Mouse (Mus musculus) heart, adult 2 months (tissue): ENCODE data around the gene Zfp963. TPM values are rescaled to one million over a fixed set of nuclear protein-coding genes. Genes with fewer than 3 reads are reported as not detected.

Experiments used
- DNase-seq, 2 experiments: peaks; one replicate each; pipeline ENCODE4 v3.0.0; 2021
- H3K27ac ChIP-seq: fragments of 200-600 bp; 2 replicates; pipeline ENCODE4 v1.8.1; 2022
- H3K27me3 ChIP-seq: fragments of 200-500 bp; 2 replicates; pipeline ENCODE4 v1.6.1; 2012; ENCODE audit warnings: mild to moderate bottlenecking, low read length, inconsistent platforms, mixed read lengths; ENCODE audit not compliant: control insufficient read depth, insufficient read depth
- H3K36me3 ChIP-seq: fragments of 200-500 bp; 2 replicates; pipeline ENCODE4 v1.6.1; 2012; ENCODE audit warnings: low read length, inconsistent platforms; ENCODE audit not compliant: control insufficient read depth, insufficient read depth
- H3K4me1 ChIP-seq: fragments of 200-500 bp; 2 replicates; pipeline ENCODE4 v1.6.1; 2011; ENCODE audit warnings: low read length; ENCODE audit not compliant: control insufficient read depth, insufficient read depth
- H3K4me3 ChIP-seq: fragments of 200-600 bp; 2 replicates; pipeline ENCODE4 v1.8.1; 2022
- H3K79me2 ChIP-seq: fragments of 200-500 bp; replicated peaks from 2 replicates; pipeline ENCODE4 v1.6.1; 2012; ENCODE audit warnings: mild to moderate bottlenecking, inconsistent platforms, low read length, moderate library complexity, mixed read lengths; ENCODE audit not compliant: control insufficient read depth, insufficient read depth
- H3K9ac ChIP-seq: fragments of 200-500 bp; 2 replicates; pipeline ENCODE4 v1.6.1; 2012; ENCODE audit warnings: low read depth, mild to moderate bottlenecking, control low read depth, inconsistent platforms, low read length, mixed read lengths
- CTCF ChIP-seq: fragments of 200-600 bp; IDR thresholded peaks from 2 replicates; pipeline ENCODE4 v1.8.1; 2022; ENCODE audit warnings: antibody characterized with exemption, mild to moderate bottlenecking, moderate library complexity
- EP300 ChIP-seq: fragments of 200-500 bp; IDR thresholded peaks from 2 replicates; pipeline ENCODE4 v1.6.1; 2011; ENCODE audit warnings: low read depth, low read length, control low read depth; ENCODE audit not compliant: insufficient read depth
- POLR2A ChIP-seq: fragments of 200-500 bp; IDR thresholded peaks from 2 replicates; pipeline ENCODE4 v1.6.1; 2011; ENCODE audit warnings: mild to moderate bottlenecking, low read depth, low read length, control low read depth; ENCODE audit not compliant: insufficient read depth
- whole genome bisulfite sequencing: fragments of 180-500 bp; shearing (Covaris S2); methylation state at CpG from one replicate; pipeline ENCODE4 v1.1.7; 2018; 5-methylcytosine and 5-hydroxymethylcytosine counted together
- intact Hi-C: fragments of 180-260 bp; cut with DNase I; formaldehyde crosslinking; loops from one replicate; pipeline ENCODE4 v1.15.1; 2025
- long read RNA-seq: library from polyadenylated mRNA; stranded (forward); transcript quantifications from one replicate; pipeline ENCODE4 v2.0.0, GENCODE M21; 2021
- polyA plus RNA-seq: library from polyadenylated mRNA; depleted of rRNA; stranded (reverse); fragments of >200 nt; gene quantifications from 2 replicates; pipeline ENCODE4 v1.2.3, GENCODE M21; 2012; rRNA removed
- total RNA-seq, 2 experiments: library from RNA; stranded (reverse); gene quantifications; 2 replicates each; pipeline ENCODE4 v1.2.3; 2021

Gene Zfp963
- total RNA-seq = 1 to 10 TPM; 2.5 to 2.7 TPM
- 1.7 and 3.8 TPM in 2 replicates for polyA plus RNA-seq
- long read RNA-seq, transcript Zfp963-201 (4 exons, 2,291 nt) = major isoform, 7 of 8 reads
- long read RNA-seq, partial matches to known transcripts = 0 of 8 reads
- long read RNA-seq, other reads (novel, unspliced or antisense) = 1 of 8 reads

DNA sequence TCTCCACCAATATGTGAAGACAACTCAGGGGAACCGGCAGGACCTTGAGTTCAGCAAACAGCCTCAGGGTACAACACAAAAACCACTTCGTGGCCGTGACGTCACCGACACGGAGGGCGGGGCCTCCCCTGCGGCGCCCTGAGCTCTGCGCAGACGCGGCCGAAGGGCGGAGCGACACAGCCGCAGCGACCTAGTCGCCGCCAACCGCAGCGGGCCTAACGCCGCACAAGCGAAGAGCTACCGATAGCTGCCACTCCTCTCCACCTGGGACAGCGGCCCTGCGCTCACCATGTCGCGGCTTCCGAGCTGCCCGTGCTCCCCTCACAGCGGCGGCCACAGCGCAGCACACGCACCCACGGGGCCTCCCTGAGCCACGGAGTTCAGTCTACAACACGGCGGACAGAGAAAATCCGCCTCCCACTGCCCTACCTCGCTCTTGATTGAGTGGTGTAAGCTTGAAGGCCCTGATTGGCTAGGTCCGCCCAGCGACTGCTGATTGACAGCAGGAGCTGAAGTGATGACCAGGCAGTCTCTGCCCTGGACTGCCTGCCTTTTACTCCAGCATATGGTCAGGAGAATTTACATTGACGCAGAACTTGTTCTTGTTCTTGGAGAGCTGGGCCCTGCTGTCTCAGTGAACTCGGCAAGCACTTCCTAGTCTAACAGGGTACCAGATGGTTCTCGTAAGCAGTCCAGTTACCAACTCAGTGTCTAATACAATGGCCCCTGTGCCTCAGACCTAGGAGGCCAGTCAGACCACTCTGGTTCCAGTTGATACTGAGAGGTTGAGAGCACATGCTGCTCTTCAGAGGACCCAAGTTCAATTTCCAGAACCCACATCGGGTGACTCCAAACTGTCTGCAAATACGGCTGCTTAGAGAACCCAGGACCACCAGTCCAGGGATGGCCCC, at the start of gene Zfp963:
TSS of gene Zfp963 (minus strand) at position 427 of the 911 bp plus-strand sequence.
- H3K36me3 ChIP-seq = no peaks in the 10 kb centered on the region
- intact Hi-C loops = loop anchor here (1.0 to 5.0 kb wide), 3 partner anchors 23 to 43 kb away; partner anchors contain the start of genes Atp13a1 and Zfp866
- peak; percentile 99 for TF ChIP-seq POLR2A
- peak; percentile 63; the same call in 1 of the 2 replicates for TF ChIP-seq EP300
- 0 out of 2 replicates have a peak, but pooled peaks have one; percentile 2 for TF ChIP-seq CTCF
- H3K27me3 ChIP-seq = no peaks in the 10 kb centered on the region
- peak within 1 kb of the TSS; percentile 92 for H3K9ac ChIP-seq
- peak; percentile 97 to 98 for DNase-seq
- peak within 1 kb of the TSS; percentile 99 for H3K27ac ChIP-seq
- peaks cover 3% of the 10 kb centered on the region for H3K4me1 ChIP-seq
- H3K4me3 ChIP-seq = peak within 1 kb of the TSS; percentile 88
- no peaks in the 10 kb centered on the region for H3K79me2 ChIP-seq
- 3% methylated on average over 48 of the region's 48 CpGs for WGBS

DNA sequence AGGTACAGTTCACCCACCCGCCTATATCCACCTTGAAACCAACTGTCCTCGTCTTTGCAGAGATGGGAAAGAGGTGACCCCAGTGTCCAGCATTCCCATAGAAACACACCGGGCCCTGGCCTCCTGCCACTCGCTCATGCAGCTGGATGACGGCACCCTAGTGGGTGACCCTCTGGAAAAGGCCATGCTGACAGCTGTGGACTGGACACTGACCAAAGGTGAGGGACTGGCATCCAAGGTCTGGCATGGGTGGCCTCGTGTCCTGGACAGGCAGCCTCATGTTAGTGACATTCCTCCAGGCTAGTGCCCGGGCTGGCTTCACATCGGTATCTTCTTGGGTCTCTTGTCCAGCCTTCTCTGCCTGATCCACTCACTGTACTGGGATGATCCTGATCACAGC, 49.5 kb upstream of the Zfp963 start:
- intact Hi-C loops = no loop called here
- no peak overlapping the region for H3K4me3 ChIP-seq
- H3K79me2 ChIP-seq = no peaks in the 10 kb centered on the region
- no peak for DNase-seq
- H3K4me1 ChIP-seq = no peaks in the 10 kb centered on the region
- no peaks in the 10 kb centered on the region for H3K36me3 ChIP-seq
- no peak overlapping the region for H3K9ac ChIP-seq
- TF ChIP-seq CTCF = no peak
- no peak for TF ChIP-seq EP300
- TF ChIP-seq POLR2A = no peak
- H3K27ac ChIP-seq = no peak overlapping the region
- H3K27me3 ChIP-seq = no peaks in the 10 kb centered on the region
- 94% methylated on average over 8 of the region's 8 CpGs for WGBS

DNA sequence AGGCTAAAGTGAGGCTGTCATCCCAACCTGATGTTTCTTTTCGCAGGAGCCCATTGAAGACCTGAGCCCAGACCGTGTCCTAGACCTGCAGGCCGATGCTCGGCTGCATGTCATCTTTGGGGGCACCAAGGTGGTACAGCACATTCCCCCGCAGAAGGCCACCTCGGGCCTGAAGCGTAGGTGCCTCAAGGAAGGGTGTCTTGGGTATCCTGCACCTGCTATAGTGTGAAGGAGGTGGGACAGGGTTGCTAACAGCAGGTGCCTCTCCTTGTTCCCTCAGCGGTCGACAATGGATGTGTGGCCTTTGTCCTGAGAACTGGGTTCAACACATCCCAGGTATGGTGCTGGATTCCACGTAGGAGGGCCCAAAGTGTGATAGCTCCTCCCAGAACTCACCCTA, 47.9 kb upstream of the Zfp963 start:
- no peak overlapping the region for H3K4me3 ChIP-seq
- 95% methylated on average over 10 of the region's 10 CpGs for WGBS
- H3K36me3 ChIP-seq = no peaks in the 10 kb centered on the region
- no peaks in the 10 kb centered on the region; the same call in 1 of the 2 replicates for H3K4me1 ChIP-seq
- no peak overlapping the region for H3K9ac ChIP-seq
- H3K27ac ChIP-seq = no peak overlapping the region
- no peak for DNase-seq
- TF ChIP-seq EP300 = no peak
- no peak for TF ChIP-seq POLR2A
- TF ChIP-seq CTCF = no peak
- intact Hi-C loops = no loop called here
- H3K27me3 ChIP-seq = no peaks in the 10 kb centered on the region
- H3K79me2 ChIP-seq = no peaks in the 10 kb centered on the region

GRCm38 (mm10) chr8:69796721-69797345, 47.1 kb upstream of the Zfp963 start:
- H3K36me3 ChIP-seq = peaks cover 3% of the 10 kb centered on the region; the same call in 1 of the 2 replicates
- no peaks in the 10 kb centered on the region for H3K79me2 ChIP-seq
- no peaks in the 10 kb centered on the region; the same call in none of the 2 replicates for H3K4me1 ChIP-seq
- DNase-seq = no peak
- H3K4me3 ChIP-seq = no peak overlapping the region
- no peaks in the 10 kb centered on the region for H3K27me3 ChIP-seq
- TF ChIP-seq CTCF (no peak), EP300 (no peak), POLR2A (no peak)
- no peak overlapping the region for H3K27ac ChIP-seq
- WGBS = 95% methylated on average over 16 of the region's 16 CpGs
- intact Hi-C loops = no loop called here
- no peak overlapping the region for H3K9ac ChIP-seq

DNA sequence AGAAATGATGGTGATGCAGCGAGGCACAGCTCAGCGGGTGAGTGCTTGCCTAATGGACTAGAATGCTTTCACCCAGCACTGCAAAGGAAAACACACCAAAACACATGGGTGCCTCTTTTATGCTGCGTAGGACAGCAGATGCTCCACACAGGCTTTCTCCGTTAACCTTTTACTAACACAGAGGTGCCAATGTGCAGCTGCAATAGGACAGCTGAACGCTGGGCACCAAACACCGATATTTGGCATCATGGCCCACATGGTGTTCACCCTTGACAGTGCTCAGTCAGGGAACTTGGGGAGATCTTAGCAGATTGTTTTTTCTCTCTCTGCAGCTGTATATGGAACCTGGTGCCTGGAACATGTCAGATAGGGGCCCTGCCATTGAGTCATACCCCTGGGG, 45.1 kb upstream of the Zfp963 start:
- Histone ChIP-seq H3K36me3 (peaks cover 3% of the 10 kb centered on the region; the same call in 1 of the 2 replicates), H3K9ac (no peak overlapping the region), H3K79me2 (peaks cover 3% of the 10 kb centered on the region), H3K27ac (no peak overlapping the region), H3K4me3 (no peak overlapping the region), H3K27me3 (no peaks in the 10 kb centered on the region), H3K4me1 (no peaks in the 10 kb centered on the region; the same call in none of the 2 replicates)
- DNase-seq = no peak
- 96% methylated on average over 6 of the region's 6 CpGs for WGBS
- intact Hi-C loops = loop anchor here (5.0 kb wide), 3 partner anchors 48 to 168 kb away; partner anchors contain the start of genes Zfp868 and Zfp963
- no peak for TF ChIP-seq POLR2A
- no peak for TF ChIP-seq CTCF
- no peak for TF ChIP-seq EP300
